Mouse (Mus musculus) heart, adult 9 months (tissue): ENCODE data around the gene Arv1.

Source experiments
- DNase-seq, 2 experiments: peaks; one replicate each; pipeline ENCODE4 v3.0.0; 2022; ENCODE audit warnings: low spot score in 2 of 2

Gene Arv1

GRCm38 (mm10) chr8:124721862-124722515, at the start of gene Arv1, which contains the start of gene Ttc13:
TSS of gene Arv1 (plus strand) at chr8:124722139.
TSS of gene Ttc13 (minus strand) at chr8:124721983.
- peak; percentile 97 for DNase-seq

- no peak for DNase-seq
Measured at GRCm38 (mm10) chr8:124672345-124672744, 49.6 kb upstream of the Arv1 start.

DNA sequence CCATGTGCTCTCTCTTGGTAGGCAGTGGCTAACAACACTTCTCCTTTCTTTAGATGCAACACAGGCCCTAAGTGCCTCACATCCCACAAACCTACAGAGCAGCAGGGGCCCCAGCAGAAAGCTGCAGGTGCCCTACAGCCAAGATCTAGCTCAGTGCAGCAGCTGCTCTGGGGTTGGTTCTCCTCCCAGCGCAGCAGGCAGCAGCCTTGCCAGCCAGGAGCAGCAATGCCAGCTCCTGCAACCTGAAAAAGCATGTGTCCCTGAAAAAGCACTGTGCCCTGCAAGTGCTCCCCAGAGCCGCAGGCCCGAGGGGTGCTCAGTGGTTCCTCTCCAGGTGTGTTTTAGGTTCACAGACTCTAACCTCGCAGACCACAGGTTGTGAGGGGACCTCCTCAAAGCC, 45.3 kb upstream of the Arv1 start:
- DNase-seq: no peak

- no peak for DNase-seq
Measured at GRCm38 (mm10) chr8:124677078-124677477, 44.9 kb upstream of the Arv1 start.

- DNase-seq: peak; percentile 42 to 79
Measured at GRCm38 (mm10) chr8:124677486-124677885, 44.5 kb upstream of the Arv1 start.

- DNase-seq: no peak
Measured at GRCm38 (mm10) chr8:124678246-124678645, 43.7 kb upstream of the Arv1 start.

- DNase-seq: no peak
Measured at GRCm38 (mm10) chr8:124681077-124681791, 40.7 kb upstream of the Arv1 start.

- DNase-seq: no peak
Measured at GRCm38 (mm10) chr8:124681792-124682157, 40.2 kb upstream of the Arv1 start.

DNA sequence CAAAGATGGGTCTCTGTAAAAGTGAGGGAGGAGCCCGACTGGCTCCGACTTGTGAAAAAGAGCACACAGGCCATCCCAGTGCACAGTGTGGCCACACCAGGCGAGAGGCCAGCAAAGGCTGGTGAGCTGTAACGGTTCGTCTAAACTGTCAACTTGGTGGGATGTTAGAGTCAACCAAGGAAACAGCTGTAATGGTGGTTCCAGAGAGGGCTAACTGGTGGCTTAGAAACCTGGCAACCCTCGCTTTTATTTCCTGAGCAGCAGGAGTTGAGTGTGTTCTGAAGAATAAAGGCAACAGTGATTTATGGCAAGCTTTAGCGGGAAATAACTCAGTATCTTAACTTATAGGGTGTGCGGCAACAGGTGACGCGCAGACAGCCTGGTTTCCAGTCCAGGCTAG, 39.7 kb upstream of the Arv1 start:
- DNase-seq: no peak

DNA sequence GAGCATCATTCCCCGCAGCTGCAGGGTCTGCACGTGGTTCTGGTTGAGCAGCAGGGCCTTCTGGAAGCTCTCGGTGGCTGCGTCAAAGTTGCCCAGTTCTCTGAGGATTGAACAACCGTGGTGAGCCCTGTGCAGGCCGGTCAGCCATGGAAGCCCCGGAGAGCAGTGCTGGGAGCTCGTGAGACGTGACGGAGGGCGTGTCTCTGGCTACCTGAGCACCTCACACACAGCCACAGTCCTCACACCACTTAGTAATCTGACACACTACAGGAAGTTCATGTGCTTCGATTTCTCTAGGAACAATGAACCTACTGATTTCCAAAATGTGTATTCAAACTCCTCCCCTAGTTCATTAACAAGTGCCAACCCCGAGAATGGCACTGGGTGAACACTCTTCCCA, 33.0 kb upstream of the Arv1 start:
- DNase-seq: no peak

DNA sequence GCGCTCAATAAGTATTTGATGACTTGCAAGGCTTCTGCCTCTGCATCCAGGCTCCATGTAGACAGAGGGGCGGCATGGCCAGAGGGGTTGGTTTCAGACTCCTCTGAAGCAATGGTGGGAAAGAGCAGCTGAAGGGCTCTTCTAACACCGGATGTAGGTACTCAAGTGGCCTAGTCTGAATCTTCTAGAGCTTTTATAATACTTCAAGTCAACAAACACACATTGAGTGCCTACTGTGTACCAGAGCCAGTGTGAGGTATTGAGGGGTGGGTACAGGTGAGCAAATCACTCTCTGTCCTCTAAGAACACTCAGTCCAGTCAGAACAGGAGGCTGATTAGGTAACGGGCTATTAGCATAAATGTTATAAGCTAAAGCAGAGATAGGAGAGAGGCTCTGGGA, 30.2 kb upstream of the Arv1 start:
- DNase-seq: no peak

DNA sequence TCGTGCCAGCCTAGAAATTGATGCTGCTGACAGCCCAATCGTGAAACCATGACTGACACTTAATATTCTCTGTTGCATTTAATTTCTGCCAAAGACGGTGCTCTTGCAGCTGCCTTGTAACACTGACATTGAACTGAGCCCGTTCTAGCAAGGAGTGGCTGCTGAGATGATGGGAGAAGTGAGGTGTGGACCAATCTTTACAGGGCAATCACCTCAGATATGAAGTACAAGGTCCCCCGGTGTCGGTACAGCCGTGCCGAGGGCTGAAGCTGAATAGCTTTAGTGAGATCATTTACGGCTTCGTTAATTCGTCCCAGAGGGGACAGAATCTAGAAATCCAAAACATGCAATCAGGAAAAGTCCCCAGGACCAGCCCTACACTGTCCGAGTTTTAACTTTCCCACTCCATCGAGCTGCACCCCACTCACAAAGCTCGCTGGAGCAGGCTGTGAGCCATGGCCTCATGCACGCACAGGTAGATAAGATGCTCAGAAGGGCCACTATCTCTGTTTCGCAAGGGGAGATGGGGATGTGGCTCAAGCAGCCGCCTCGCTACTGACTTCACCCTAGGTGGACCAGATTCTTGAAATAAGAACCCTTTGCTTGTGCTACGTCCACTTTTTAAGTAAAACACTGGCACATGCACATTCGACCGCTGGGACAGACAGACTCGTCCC, 26.4 kb upstream of the Arv1 start:
- DNase-seq: no peak

- DNase-seq: no peak
Measured at GRCm38 (mm10) chr8:124700271-124700670, 21.7 kb upstream of the Arv1 start.

DNA sequence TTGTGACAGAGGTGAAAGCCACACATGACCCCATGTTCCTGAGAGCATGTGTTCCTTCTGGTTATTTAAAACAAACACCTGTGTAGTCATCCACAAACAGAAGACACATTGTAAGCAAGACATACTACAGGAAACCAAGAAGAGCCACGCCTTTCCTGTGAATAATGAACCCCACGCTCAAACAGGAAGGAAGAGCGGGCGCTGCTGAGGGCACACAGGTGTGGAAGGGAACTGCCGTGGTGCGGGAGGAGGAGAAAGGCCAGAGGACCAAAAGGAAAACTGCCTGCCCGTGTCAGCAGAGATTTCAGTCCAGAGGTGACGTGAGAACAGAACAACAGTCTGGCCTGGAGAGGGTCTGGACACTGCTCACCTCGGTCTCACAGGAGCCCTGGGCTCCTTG, 20.9 kb upstream of the Arv1 start:
- peak in 1 of 2 experiments; percentile 10 for DNase-seq

- DNase-seq: no peak
Measured at GRCm38 (mm10) chr8:124702183-124702582, 19.8 kb upstream of the Arv1 start.

- no peak for DNase-seq
Measured at GRCm38 (mm10) chr8:124703526-124703925, 18.4 kb upstream of the Arv1 start.

DNA sequence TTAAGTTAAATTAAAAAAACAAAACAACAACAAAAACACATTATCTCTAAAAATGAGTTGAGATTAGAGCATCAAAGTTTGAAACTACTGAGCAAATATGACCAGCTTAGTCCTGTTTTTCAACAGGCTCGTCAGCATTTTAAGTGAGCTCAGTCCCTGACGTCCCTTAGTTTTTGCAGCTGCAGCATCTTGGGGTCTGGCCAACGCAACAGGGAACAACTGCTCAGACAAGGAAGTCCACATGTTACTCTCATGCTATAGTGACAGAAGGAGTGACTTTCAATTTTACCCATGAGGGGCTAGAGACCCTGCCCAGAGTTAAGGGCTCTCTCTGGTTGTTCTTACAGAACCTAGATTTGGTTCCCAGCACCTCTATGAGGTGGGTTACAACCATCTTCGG, 17.6 kb upstream of the Arv1 start:
- DNase-seq: peak; percentile 16 to 36

DNA sequence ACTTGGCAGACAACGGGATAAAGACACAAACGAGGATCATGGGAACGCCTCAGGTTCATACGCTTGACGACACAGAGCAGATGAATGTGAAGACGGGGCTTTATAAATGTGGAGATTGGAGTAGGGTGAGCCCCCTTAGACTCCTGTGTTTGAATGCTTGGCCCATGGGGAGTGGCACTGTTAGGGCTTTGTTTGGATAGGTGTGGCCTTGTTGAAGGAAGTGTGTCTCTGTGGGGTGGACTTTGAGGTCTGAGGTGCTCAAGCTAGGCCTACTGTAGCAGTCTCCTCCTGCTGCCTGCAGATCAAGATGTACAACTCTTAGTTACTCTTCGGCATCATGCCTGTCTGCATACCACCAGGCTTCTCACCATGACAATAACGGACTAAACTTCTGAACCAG, 16.1 kb upstream of the Arv1 start:
- no peak for DNase-seq

GRCm38 (mm10) chr8:124713207-124713606, 8.7 kb upstream of the Arv1 start:
- DNase-seq: no peak

GRCm38 (mm10) chr8:124715736-124716135, 6.2 kb upstream of the Arv1 start:
- DNase-seq: no peak

GRCm38 (mm10) chr8:124720133-124720532, 1.8 kb upstream of the Arv1 start:
- no peak for DNase-seq

- DNase-seq: no peak
Measured at GRCm38 (mm10) chr8:124720938-124721861, 739 bp upstream of the Arv1 start.
